Mouse (Mus musculus): ENCODE data around the gene Rbbp8nl.

DNA sequence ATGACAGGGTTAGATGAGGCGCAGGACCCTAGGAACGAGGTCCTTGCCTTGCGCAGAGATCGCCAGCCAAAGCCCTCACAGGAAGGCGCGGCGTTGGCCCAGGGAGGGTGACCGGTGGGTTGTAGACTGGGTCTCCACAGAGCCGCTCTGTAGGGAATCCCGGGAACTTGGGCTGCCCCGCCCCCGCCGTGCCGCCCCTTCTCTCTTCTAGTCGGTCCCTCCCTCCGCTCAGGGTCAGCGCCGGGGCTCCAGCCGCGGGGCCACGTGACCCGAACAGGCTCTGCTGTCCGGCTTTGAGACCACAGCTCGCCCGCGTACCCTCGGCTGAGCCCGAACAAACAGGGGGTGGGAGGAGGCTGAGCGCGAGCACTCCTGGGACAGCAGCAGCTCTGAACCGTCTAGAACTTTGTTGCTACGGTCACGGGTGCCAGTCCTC, 44.9 kb upstream of the Rbbp8nl start, which contains the start of gene Gata5:
- no peak for TF ChIP-seq CTCF (IDR thresholded peaks at IDR 0.05; ENCODE audit: borderline replicate concordance, insufficient read depth, low read depth, low read length)
- TF ChIP-seq POLR2A (IDR thresholded peaks at IDR 0.05; ENCODE audit: borderline replicate concordance, insufficient read depth, low read length) = no peak
